Comparison of ENCODE assay signal across 9 mouse cellular contexts in the genomic region with DNA sequence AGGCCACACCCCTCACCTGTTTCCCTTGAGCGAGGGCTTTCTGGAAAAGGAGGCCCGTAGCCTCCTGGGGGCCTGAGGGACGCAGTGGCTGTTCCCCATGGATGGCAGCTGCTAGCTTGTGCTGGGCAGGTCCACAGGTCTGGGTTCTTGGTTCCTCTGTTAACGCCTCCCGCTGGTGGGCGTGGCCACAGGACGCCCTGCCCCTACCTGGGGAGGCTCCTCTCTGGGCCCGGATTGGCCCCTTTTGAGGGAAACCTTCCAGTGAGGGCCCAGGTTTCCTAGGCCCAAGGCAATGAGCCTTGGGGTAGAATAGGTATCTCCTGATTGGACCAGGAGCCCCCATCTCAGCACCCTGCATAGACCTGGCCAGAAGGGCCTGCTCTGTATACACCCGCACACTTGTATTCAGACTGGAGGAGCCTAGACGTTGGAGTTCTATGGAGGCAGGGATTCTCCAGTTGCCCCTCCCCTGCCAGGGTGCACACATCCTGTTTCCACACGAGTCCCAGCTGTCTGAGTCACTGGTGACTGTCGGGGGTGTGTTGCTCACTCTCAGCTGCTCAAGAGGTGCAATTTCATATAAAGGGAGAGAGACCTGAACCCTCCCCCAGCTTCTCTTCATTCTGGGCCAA. TPM values are rescaled to one million over a fixed set of nuclear protein-coding genes. Genes with fewer than 3 reads are reported as not detected.
DNase-seq lines count a peak whose midpoint lies in the region; ATAC-seq and TF ChIP-seq lines count a peak whose summit lies in the region.
"Had no signal": no experiment of that assay in that cellular context is flagged by ENCODE, and none has a peak within 500 bp of the region (broad histone marks: within the 10 kb centered on the region; RNA-seq: fewer than 3 reads in every experiment).

No protein-coding gene starts in this region.

- intact Hi-C loops in gastrocnemius, postnatal 14 days (cut with DNase I; ENCODE audit: low total_unique reads) = no loop called here

- peak; percentile 15 for DNase-seq in embryo, embryonic 10 days (ENCODE audit: low spot score)
- DNase-seq in embryo, embryonic 11 days = no peak
- peak; percentile 66 to 78 for DNase-seq in urinary bladder, adult 18-20 months (ENCODE audit: low spot score in 2 of 2)
- DNase-seq in urinary bladder, postnatal 10 days (ENCODE audit: low spot score) = no peak
- no peak for DNase-seq in gastrocnemius, postnatal 14 days
- DNase-seq in cerebellum, postnatal 14 days = no peak

- H3K4me1 ChIP-seq in limb, embryonic 13.5 days = peaks cover 17% of the 10 kb centered on the region

- H3K79me2 ChIP-seq in myocyte (ENCODE audit: control insufficient read depth, insufficient read depth) = no peaks in the 10 kb centered on the region

- peak overlapping the region; percentile 42 for H3K4me2 ChIP-seq in limb, embryonic 13.5 days (replicated peaks)
- peak overlapping the region; percentile 31 for H3K4me2 ChIP-seq in myocyte (ENCODE audit: low read depth)

- H3K9me3 ChIP-seq in limb, embryonic 13.5 days = no peaks in the 10 kb centered on the region

- peaks cover 50% of the 10 kb centered on the region for H3K36me3 ChIP-seq in limb, embryonic 13.5 days
- no peaks in the 10 kb centered on the region for H3K36me3 ChIP-seq in myocyte (ENCODE audit: control insufficient read depth, insufficient read depth)

- peak overlapping the region; percentile 35; the same call in 1 of the 2 replicates for H3K9ac ChIP-seq in limb, embryonic 13.5 days

- no peak overlapping the region for H3K27ac ChIP-seq in limb, embryonic 13.5 days

- 24% methylated on average over 12 of the region's 12 CpGs for WGBS in limb, embryonic 13.5 days

- H3K27me3 ChIP-seq in limb, embryonic 13.5 days = no peaks in the 10 kb centered on the region
- no peaks in the 10 kb centered on the region for H3K27me3 ChIP-seq in myocyte (ENCODE audit: control insufficient read depth, insufficient read depth, insufficient read length)

- peak; percentile 26; the same call in 1 of the 2 replicates for ATAC-seq in limb, embryonic 13.5 days (ENCODE audit: low FRiP score, low read depth)

- peak overlapping the region; percentile 3; the same call in 1 of the 2 replicates for H3K4me3 ChIP-seq in limb, embryonic 13.5 days
- no peak overlapping the region for H3K4me3 ChIP-seq in myocyte

- TF ChIP-seq POLR2A in myocyte (IDR thresholded peaks at IDR 0.05; ENCODE audit: insufficient read length, low read depth) = no peak

- H3ac ChIP-seq in myocyte (ENCODE audit: control insufficient read depth, insufficient read length) = no peak overlapping the region

TF ChIP-seq in myocyte, 11 proteins besides CTCF, POLR2A, EP300 and RAD21:
- TF ChIP-seq MAX (IDR thresholded peaks at IDR 0.05; ENCODE audit: low read depth) (no peak), SRF (IDR thresholded peaks at IDR 0.05; ENCODE audit: control insufficient read depth, insufficient read length, low read depth) (no peak), TCF3 (IDR thresholded peaks at IDR 0.05; ENCODE audit: insufficient read length, low read depth) (no peak), TCF12 (IDR thresholded peaks at IDR 0.05; ENCODE audit: insufficient read depth, poor library complexity, severe bottlenecking) (no peak), POLR2AphosphoS2 (IDR thresholded peaks at IDR 0.05; ENCODE audit: insufficient read length, low read depth) (no peak), USF1 (IDR thresholded peaks at IDR 0.05; ENCODE audit: low read depth) (no peak), MYOD1 (IDR thresholded peaks at IDR 0.05; ENCODE audit: control insufficient read depth in 1 of 3, insufficient read length in 2 of 3, low read depth in 2 of 3) (peak in 1 of 3 experiments; percentile 38), MYOG (IDR thresholded peaks at IDR 0.05; ENCODE audit: control insufficient read depth in 1 of 3, insufficient read depth in 1 of 3, insufficient read length in 2 of 3, low read depth in 2 of 3) (peak in 1 of 3 experiments; percentile 42), CEBPB (IDR thresholded peaks at IDR 0.05; ENCODE audit: insufficient read depth, poor library complexity, severe bottlenecking) (no peak), E2F4 (IDR thresholded peaks at IDR 0.05; ENCODE audit: insufficient read depth) (no peak), REST (IDR thresholded peaks at IDR 0.05; ENCODE audit: insufficient read depth, insufficient read length) (no peak)

RNA-seq across cellular contexts. Expression of gene Plekhn1, which starts 6.1 kb away (rescaled TPM):
- 24.6 and 24.9 TPM in 2 replicates for polyA plus RNA-seq in limb, embryonic 13.5 days (2015; fragmentation: Nextera tagmentation; extraction: Ambion mirVana)
- 10.6 TPM for polyA plus RNA-seq in myocyte (2012; fragmentation: generic; extraction: Trizol)
- total RNA-seq in gastrocnemius, postnatal 14 days (2021) = 1 to 10 TPM; 5.1 to 5.5 TPM

RNA-seq across cellular contexts. Expression of gene Noc2l, which starts 7.3 kb away (rescaled TPM):
- polyA plus RNA-seq in limb, embryonic 13.5 days (2015; fragmentation: Nextera tagmentation; extraction: Ambion mirVana) = 68.8 and 71.5 TPM in 2 replicates
- polyA plus RNA-seq in myocyte (2012; fragmentation: generic; extraction: Trizol) = 61.3 TPM
- 10 to 100 TPM; 22.2 to 28.7 TPM for total RNA-seq in gastrocnemius, postnatal 14 days (2021)

RNA-seq across cellular contexts. Expression of gene Perm1, which starts 12.8 kb away (rescaled TPM):
- polyA plus RNA-seq in limb, embryonic 13.5 days (2015; fragmentation: Nextera tagmentation; extraction: Ambion mirVana) = 0.59 and 0.66 TPM in 2 replicates
- 0.11 TPM for polyA plus RNA-seq in myocyte (2012; fragmentation: generic; extraction: Trizol)
- 100 to 1,000 TPM in 1 of 2 experiments, 10 to 100 TPM in 1; 73.3 to 103 TPM for total RNA-seq in gastrocnemius, postnatal 14 days (2021)

RNA-seq across cellular contexts. Expression of gene AW011738, which starts 25.4 kb away (rescaled TPM):
- polyA plus RNA-seq in limb, embryonic 13.5 days (2015; fragmentation: Nextera tagmentation; extraction: Ambion mirVana) = 2.0 and 2.3 TPM in 2 replicates
- 0.48 TPM for polyA plus RNA-seq in myocyte (2012; fragmentation: generic; extraction: Trizol)
- 1 to 10 TPM; 2.9 to 3.3 TPM for total RNA-seq in gastrocnemius, postnatal 14 days (2021)

RNA-seq across cellular contexts. Expression of gene Samd11, which starts 26.9 kb away (rescaled TPM):
- polyA plus RNA-seq in limb, embryonic 13.5 days (2015; fragmentation: Nextera tagmentation; extraction: Ambion mirVana) = 0.42 and 0.47 TPM in 2 replicates
- polyA plus RNA-seq in myocyte (2012; fragmentation: generic; extraction: Trizol) = 0.02 TPM
- under 1 TPM in 1 of 2 experiments, not detected in 1; 0.21 TPM for total RNA-seq in gastrocnemius, postnatal 14 days (2021)
- total RNA-seq: heart, adult 18-20 months had no signal

Comparison
In these comparisons a context has a peak if more than half of its experiments do, and no peak if none do; other contexts are left out.
1. DNase-seq: peak in embryo, embryonic 10 days (single experiment) and urinary bladder, adult 18-20 months (2 of 2); none in embryo, embryonic 11 days (single experiment), urinary bladder, postnatal 10 days (single experiment), gastrocnemius, postnatal 14 days (single experiment) and cerebellum, postnatal 14 days (0 of 2).